Mouse (Mus musculus): ENCODE results near the gene Igsf21. TPM values are rescaled to one million over a fixed set of nuclear protein-coding genes. Genes with fewer than 3 reads are reported as not detected.

The Igsf21 gene
- polyA plus RNA-seq, 1 experiment from 2014 or later = 2.8 TPM

- Histone ChIP-seq H3K4me3 (ENCODE audit: low read depth, low read length) (no peak overlapping the region), H3K9ac (ENCODE audit: low read depth, low read length) (no peak overlapping the region), H3K9me3 (ENCODE audit: control insufficient read depth, low read length) (no peaks in the 10 kb centered on the region), H3K4me1 (ENCODE audit: control insufficient read depth, insufficient read depth, low read length) (no peaks in the 10 kb centered on the region), H3K27me3 (replicated peaks; ENCODE audit: control insufficient read depth, insufficient read depth, low read length) (no peaks in the 10 kb centered on the region; the same call in 1 of the 2 replicates), H3K27ac (replicated peaks; ENCODE audit: low read depth, low read length) (no peak overlapping the region), H3K36me3 (ENCODE audit: control insufficient read depth, insufficient read depth, low read length) (no peaks in the 10 kb centered on the region), H3K4me2 (ENCODE audit: low read depth, low read length) (no peak overlapping the region)
- no peak for ATAC-seq (ENCODE audit: low read depth)
- WGBS = 81% methylated on average over 7 of the region's 7 CpGs
- DNase-seq (ENCODE audit: low spot score) = no peak
Measured at GRCm38 (mm10) chr4:140224451-140224850, 22.1 kb downstream of the Igsf21 start.

- WGBS = 43% methylated on average over 12 of the region's 12 CpGs
- Histone ChIP-seq H3K9ac (ENCODE audit: low read depth, low read length) (no peak overlapping the region), H3K27me3 (replicated peaks; ENCODE audit: control insufficient read depth, insufficient read depth, low read length) (no peaks in the 10 kb centered on the region; the same call in 1 of the 2 replicates), H3K9me3 (ENCODE audit: control insufficient read depth, low read length) (no peaks in the 10 kb centered on the region), H3K27ac (replicated peaks; ENCODE audit: low read depth, low read length) (no peak overlapping the region), H3K4me1 (ENCODE audit: control insufficient read depth, insufficient read depth, low read length) (no peaks in the 10 kb centered on the region), H3K36me3 (ENCODE audit: control insufficient read depth, insufficient read depth, low read length) (no peaks in the 10 kb centered on the region), H3K4me3 (ENCODE audit: low read depth, low read length) (no peak overlapping the region), H3K4me2 (ENCODE audit: low read depth, low read length) (no peak overlapping the region)
- DNase-seq (ENCODE audit: low spot score) (peak; percentile 45), ATAC-seq (ENCODE audit: low read depth) (no peak)
Measured at GRCm38 (mm10) chr4:140223067-140223466, 23.5 kb downstream of the Igsf21 start.

GRCm38 (mm10) chr4:140220326-140221093, 26.1 kb downstream of the Igsf21 start:
- Histone ChIP-seq H3K36me3 (ENCODE audit: control insufficient read depth, insufficient read depth, low read length) (no peaks in the 10 kb centered on the region), H3K27me3 (replicated peaks; ENCODE audit: control insufficient read depth, insufficient read depth, low read length) (no peaks in the 10 kb centered on the region), H3K4me1 (ENCODE audit: control insufficient read depth, insufficient read depth, low read length) (no peaks in the 10 kb centered on the region), H3K9me3 (ENCODE audit: control insufficient read depth, low read length) (no peaks in the 10 kb centered on the region), H3K9ac (ENCODE audit: low read depth, low read length) (no peak overlapping the region), H3K4me3 (ENCODE audit: low read depth, low read length) (no peak overlapping the region), H3K27ac (replicated peaks; ENCODE audit: low read depth, low read length) (no peak overlapping the region), H3K4me2 (ENCODE audit: low read depth, low read length) (no peak overlapping the region)
- ATAC-seq (ENCODE audit: low read depth) (no peak), DNase-seq (ENCODE audit: low spot score) (no peak)
- WGBS = 56% methylated on average over 22 of the region's 22 CpGs

GRCm38 (mm10) chr4:140218853-140219852, 27.4 kb downstream of the Igsf21 start:
- peak; percentile 27; the same call in 1 of the 2 replicates for ATAC-seq (ENCODE audit: low read depth)
- Histone ChIP-seq H3K9me3 (ENCODE audit: control insufficient read depth, low read length) (no peaks in the 10 kb centered on the region), H3K27ac (replicated peaks; ENCODE audit: low read depth, low read length) (no peak overlapping the region), H3K36me3 (ENCODE audit: control insufficient read depth, insufficient read depth, low read length) (no peaks in the 10 kb centered on the region), H3K4me1 (ENCODE audit: control insufficient read depth, insufficient read depth, low read length) (no peaks in the 10 kb centered on the region), H3K27me3 (replicated peaks; ENCODE audit: control insufficient read depth, insufficient read depth, low read length) (no peaks in the 10 kb centered on the region), H3K9ac (ENCODE audit: low read depth, low read length) (no peak overlapping the region), H3K4me3 (ENCODE audit: low read depth, low read length) (no peak overlapping the region), H3K4me2 (ENCODE audit: low read depth, low read length) (no peak overlapping the region)
- WGBS = 59% methylated on average over 16 of the region's 17 CpGs
- peak; percentile 24 for DNase-seq (ENCODE audit: low spot score)

GRCm38 (mm10) chr4:140218384-140218783, 28.2 kb downstream of the Igsf21 start:
- Histone ChIP-seq H3K4me2 (ENCODE audit: low read depth, low read length) (no peak overlapping the region), H3K36me3 (ENCODE audit: control insufficient read depth, insufficient read depth, low read length) (no peaks in the 10 kb centered on the region), H3K4me1 (ENCODE audit: control insufficient read depth, insufficient read depth, low read length) (no peaks in the 10 kb centered on the region), H3K27ac (replicated peaks; ENCODE audit: low read depth, low read length) (no peak overlapping the region), H3K9me3 (ENCODE audit: control insufficient read depth, low read length) (no peaks in the 10 kb centered on the region), H3K27me3 (replicated peaks; ENCODE audit: control insufficient read depth, insufficient read depth, low read length) (no peaks in the 10 kb centered on the region), H3K4me3 (ENCODE audit: low read depth, low read length) (no peak overlapping the region), H3K9ac (ENCODE audit: low read depth, low read length) (no peak overlapping the region)
- no peak for DNase-seq (ENCODE audit: low spot score)
- WGBS = 59% methylated on average over 5 of the region's 5 CpGs
- no peak; the same call in 1 of the 2 replicates for ATAC-seq (ENCODE audit: low read depth)

- WGBS = 75% methylated on average over 8 of the region's 8 CpGs
- H3K9ac ChIP-seq (ENCODE audit: low read depth, low read length) = no peak overlapping the region
- no peak overlapping the region for H3K4me3 ChIP-seq (ENCODE audit: low read depth, low read length)
- no peaks in the 10 kb centered on the region for H3K9me3 ChIP-seq (ENCODE audit: control insufficient read depth, low read length)
- no peak overlapping the region for H3K27ac ChIP-seq (replicated peaks; ENCODE audit: low read depth, low read length)
- H3K36me3 ChIP-seq (ENCODE audit: control insufficient read depth, insufficient read depth, low read length) = no peaks in the 10 kb centered on the region
- H3K4me2 ChIP-seq (ENCODE audit: low read depth, low read length) = no peak overlapping the region
- DNase-seq (ENCODE audit: low spot score) (no peak), ATAC-seq (ENCODE audit: low read depth) (no peak)
- no peaks in the 10 kb centered on the region for H3K4me1 ChIP-seq (ENCODE audit: control insufficient read depth, insufficient read depth, low read length)
- H3K27me3 ChIP-seq (replicated peaks; ENCODE audit: control insufficient read depth, insufficient read depth, low read length) = no peaks in the 10 kb centered on the region
Measured at GRCm38 (mm10) chr4:140217934-140218333, 28.6 kb downstream of the Igsf21 start.

GRCm38 (mm10) chr4:140216096-140216495, 30.5 kb downstream of the Igsf21 start:
- no peak overlapping the region for H3K9ac ChIP-seq (ENCODE audit: low read depth, low read length)
- H3K27ac ChIP-seq (replicated peaks; ENCODE audit: low read depth, low read length) = no peak overlapping the region
- no peaks in the 10 kb centered on the region for H3K4me1 ChIP-seq (ENCODE audit: control insufficient read depth, insufficient read depth, low read length)
- no peak for ATAC-seq (ENCODE audit: low read depth)
- DNase-seq (ENCODE audit: low spot score) = no peak
- H3K9me3 ChIP-seq (ENCODE audit: control insufficient read depth, low read length) = no peaks in the 10 kb centered on the region
- no peak overlapping the region for H3K4me3 ChIP-seq (ENCODE audit: low read depth, low read length)
- H3K27me3 ChIP-seq (replicated peaks; ENCODE audit: control insufficient read depth, insufficient read depth, low read length) = no peaks in the 10 kb centered on the region
- no peak overlapping the region for H3K4me2 ChIP-seq (ENCODE audit: low read depth, low read length)
- H3K36me3 ChIP-seq (ENCODE audit: control insufficient read depth, insufficient read depth, low read length) = no peaks in the 10 kb centered on the region
- 88% methylated on average over 8 of the region's 8 CpGs for WGBS

- no peaks in the 10 kb centered on the region for H3K27me3 ChIP-seq (replicated peaks; ENCODE audit: control insufficient read depth, insufficient read depth, low read length)
- H3K4me1 ChIP-seq (ENCODE audit: control insufficient read depth, insufficient read depth, low read length) = no peaks in the 10 kb centered on the region
- no peaks in the 10 kb centered on the region for H3K9me3 ChIP-seq (ENCODE audit: control insufficient read depth, low read length)
- no peak overlapping the region for H3K4me3 ChIP-seq (ENCODE audit: low read depth, low read length)
- H3K9ac ChIP-seq (ENCODE audit: low read depth, low read length) = no peak overlapping the region
- WGBS = 64% methylated on average over 9 of the region's 9 CpGs
- DNase-seq (ENCODE audit: low spot score) (no peak), ATAC-seq (ENCODE audit: low read depth) (no peak)
- H3K36me3 ChIP-seq (ENCODE audit: control insufficient read depth, insufficient read depth, low read length) = no peaks in the 10 kb centered on the region
- no peak overlapping the region for H3K27ac ChIP-seq (replicated peaks; ENCODE audit: low read depth, low read length)
- H3K4me2 ChIP-seq (ENCODE audit: low read depth, low read length) = no peak overlapping the region
Measured at GRCm38 (mm10) chr4:140215205-140215604, 31.4 kb downstream of the Igsf21 start.
